Mouse (Mus musculus): ENCODE measurements at regions not wholly inside any gene's neighbourhood (a gene's known extent, or its start where the extent isn't known, plus 50 kb on each side); places are given as distances from the start of the nearest gene placed in this dataset.

DNA sequence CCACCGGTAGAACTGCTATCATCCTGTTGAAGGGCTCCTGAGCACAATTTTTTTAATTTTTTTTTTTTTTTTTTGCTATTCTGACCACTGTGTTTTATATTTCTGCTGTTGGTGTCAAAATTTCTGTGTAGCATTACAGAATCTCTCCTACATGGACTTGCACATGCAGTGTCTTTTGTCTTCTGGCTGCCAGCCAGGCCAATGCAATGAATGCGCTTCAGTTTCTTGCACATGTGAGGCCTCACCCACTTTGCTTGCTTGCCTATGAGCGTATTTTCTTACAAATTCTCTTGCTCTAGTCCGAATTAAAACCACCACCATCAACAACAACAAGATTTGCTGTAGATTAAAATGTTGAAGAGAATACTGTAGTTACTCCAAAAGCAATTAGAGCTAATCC lies 213.2 kb upstream of the P2ry1 start:
- Histone ChIP-seq H3K9me3 (replicated peaks; ENCODE audit: control insufficient read depth, low read length) (no peaks in the 10 kb centered on the region), H3K4me1 (ENCODE audit: control insufficient read depth, insufficient read depth, low read length) (peaks cover 2% of the 10 kb centered on the region; the same call in 1 of the 2 replicates), H3K27ac (ENCODE audit: low read length) (no peak overlapping the region), H3K4me2 (ENCODE audit: low read depth, low read length) (no peak overlapping the region), H3K9ac (ENCODE audit: low read length) (no peak overlapping the region), H3K4me3 (ENCODE audit: low read length) (no peak overlapping the region), H3K27me3 (ENCODE audit: control insufficient read depth, insufficient read depth, low read length) (no peaks in the 10 kb centered on the region), H3K36me3 (ENCODE audit: control insufficient read depth, insufficient read depth) (no peaks in the 10 kb centered on the region)
- no peak for ATAC-seq (replicated peaks; ENCODE audit: extremely low read depth, insufficient read depth, low FRiP score)
- WGBS, result 70% methylated on average over 4 of the region's 4 CpGs

DNA sequence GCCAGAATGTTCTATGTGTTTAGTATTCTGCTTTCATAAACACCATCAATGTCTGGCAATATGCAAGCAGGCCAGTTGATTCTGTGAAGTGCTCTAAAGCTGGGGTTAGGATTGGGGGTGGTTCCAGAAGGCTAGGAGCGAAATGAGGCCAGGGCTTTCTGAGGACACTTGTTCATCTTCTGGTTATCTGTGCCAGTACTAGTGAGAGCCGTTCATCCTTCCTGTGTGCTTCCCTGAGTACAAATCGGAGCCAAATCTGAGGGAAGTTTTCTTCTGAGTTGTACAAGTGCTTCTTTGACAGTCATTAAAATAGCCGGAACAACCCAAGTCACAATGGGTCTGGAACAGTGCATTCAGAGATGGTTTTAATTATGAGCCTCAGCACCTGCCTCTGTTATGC lies 210.4 kb upstream of the P2ry1 start:
- no peak overlapping the region for H3K4me2 ChIP-seq (ENCODE audit: low read depth, low read length)
- H3K36me3 ChIP-seq (ENCODE audit: control insufficient read depth, insufficient read depth), result no peaks in the 10 kb centered on the region
- H3K9ac ChIP-seq (ENCODE audit: low read length), result no peak overlapping the region
- H3K27ac ChIP-seq (ENCODE audit: low read length), result no peak overlapping the region
- no peaks in the 10 kb centered on the region for H3K27me3 ChIP-seq (ENCODE audit: control insufficient read depth, insufficient read depth, low read length)
- H3K4me3 ChIP-seq (ENCODE audit: low read length), result no peak overlapping the region
- 65% methylated on average over 4 of the region's 4 CpGs for WGBS
- no peaks in the 10 kb centered on the region for H3K4me1 ChIP-seq (ENCODE audit: control insufficient read depth, insufficient read depth, low read length)
- ATAC-seq (replicated peaks; ENCODE audit: extremely low read depth, insufficient read depth, low FRiP score), result no peak
- H3K9me3 ChIP-seq (replicated peaks; ENCODE audit: control insufficient read depth, low read length), result no peaks in the 10 kb centered on the region

DNA sequence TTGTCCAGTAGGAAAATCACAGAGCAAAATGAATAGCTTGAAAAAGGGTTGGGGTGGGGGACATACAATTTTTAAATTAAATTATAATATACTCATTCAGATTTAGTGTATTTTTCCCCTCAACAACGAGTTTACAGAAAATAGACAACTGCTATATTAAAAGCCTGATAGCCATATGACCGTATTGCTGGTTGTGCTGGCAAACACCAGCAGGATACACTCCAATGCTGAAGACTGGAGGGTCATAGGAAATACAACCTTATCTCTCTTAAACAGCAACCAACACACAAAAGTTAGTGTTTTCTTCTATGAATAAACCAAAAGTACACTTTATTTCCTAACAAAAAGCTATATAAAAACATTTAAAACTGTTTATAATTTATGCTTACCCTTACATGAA lies 206.4 kb upstream of the P2ry1 start:
- no peaks in the 10 kb centered on the region for H3K36me3 ChIP-seq (ENCODE audit: control insufficient read depth, insufficient read depth)
- H3K4me2 ChIP-seq (ENCODE audit: low read depth, low read length), result no peak overlapping the region
- no peaks in the 10 kb centered on the region for H3K27me3 ChIP-seq (ENCODE audit: control insufficient read depth, insufficient read depth, low read length)
- ATAC-seq (replicated peaks; ENCODE audit: extremely low read depth, insufficient read depth, low FRiP score), result no peak
- H3K9ac ChIP-seq (ENCODE audit: low read length), result no peak overlapping the region
- no peaks in the 10 kb centered on the region for H3K9me3 ChIP-seq (replicated peaks; ENCODE audit: control insufficient read depth, low read length)
- 0 out of 2 replicates have a peak, but pooled peaks cover 2% of the 10 kb centered on the region for H3K4me1 ChIP-seq (ENCODE audit: control insufficient read depth, insufficient read depth, low read length)
- 79% methylated on average over 2 of the region's 2 CpGs for WGBS
- H3K27ac ChIP-seq (ENCODE audit: low read length), result no peak overlapping the region
- no peak overlapping the region for H3K4me3 ChIP-seq (ENCODE audit: low read length)

DNA sequence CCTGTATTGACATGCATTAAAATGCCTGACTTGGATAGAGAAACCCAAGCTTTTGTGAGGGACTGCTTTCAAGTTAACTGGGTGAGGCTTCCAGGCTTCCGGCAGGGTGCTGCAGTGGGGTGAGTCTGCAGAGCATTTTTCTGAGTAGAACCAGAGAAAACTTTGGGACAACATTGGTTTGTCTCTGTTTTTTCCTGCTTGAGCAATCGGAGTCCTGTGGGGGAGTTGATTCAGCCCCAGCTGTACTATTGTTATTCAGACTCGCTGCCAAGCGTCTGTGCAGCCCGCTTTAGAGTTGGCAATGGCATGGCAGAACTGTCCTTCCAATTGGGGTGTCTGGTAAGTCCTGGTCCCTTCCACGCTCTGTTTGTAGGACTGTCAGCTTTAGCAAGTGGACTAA lies 204.8 kb upstream of the P2ry1 start:
- Histone ChIP-seq H3K9me3 (replicated peaks; ENCODE audit: control insufficient read depth, low read length) (no peaks in the 10 kb centered on the region), H3K27ac (ENCODE audit: low read length) (no peak overlapping the region), H3K4me3 (ENCODE audit: low read length) (no peak overlapping the region), H3K4me1 (ENCODE audit: control insufficient read depth, insufficient read depth, low read length) (0 out of 2 replicates have a peak, but pooled peaks cover 2% of the 10 kb centered on the region), H3K36me3 (ENCODE audit: control insufficient read depth, insufficient read depth) (no peaks in the 10 kb centered on the region), H3K9ac (ENCODE audit: low read length) (no peak overlapping the region), H3K27me3 (ENCODE audit: control insufficient read depth, insufficient read depth, low read length) (no peaks in the 10 kb centered on the region), H3K4me2 (ENCODE audit: low read depth, low read length) (no peak overlapping the region)
- 64% methylated on average over 6 of the region's 6 CpGs for WGBS
- no peak for ATAC-seq (replicated peaks; ENCODE audit: extremely low read depth, insufficient read depth, low FRiP score)

DNA sequence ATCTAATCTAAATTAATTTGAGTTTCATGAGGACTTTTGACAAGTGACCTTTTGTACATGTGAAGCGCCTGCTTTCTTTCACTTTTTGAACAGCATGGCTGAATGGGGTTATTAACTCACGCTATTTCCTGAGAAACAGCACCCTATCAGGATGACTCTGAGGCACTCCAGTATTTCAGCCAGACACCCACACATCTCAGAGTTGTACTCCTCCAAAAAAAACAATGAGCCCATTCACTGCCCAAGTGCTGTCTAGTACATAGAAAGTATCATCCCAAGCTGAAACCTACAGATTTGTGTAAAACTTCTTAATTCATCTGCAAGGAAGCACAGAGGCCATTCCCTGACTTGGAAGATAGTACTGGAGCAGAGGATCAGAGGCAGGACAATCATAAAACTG lies 204.1 kb upstream of the P2ry1 start:
- 61% methylated on average over 2 of the region's 2 CpGs for WGBS
- Histone ChIP-seq H3K4me3 (ENCODE audit: low read length) (no peak overlapping the region), H3K27ac (ENCODE audit: low read length) (no peak overlapping the region), H3K36me3 (ENCODE audit: control insufficient read depth, insufficient read depth) (no peaks in the 10 kb centered on the region), H3K4me1 (ENCODE audit: control insufficient read depth, insufficient read depth, low read length) (0 out of 2 replicates have a peak, but pooled peaks cover 2% of the 10 kb centered on the region), H3K9ac (ENCODE audit: low read length) (no peak overlapping the region), H3K4me2 (ENCODE audit: low read depth, low read length) (no peak overlapping the region), H3K9me3 (replicated peaks; ENCODE audit: control insufficient read depth, low read length) (no peaks in the 10 kb centered on the region), H3K27me3 (ENCODE audit: control insufficient read depth, insufficient read depth, low read length) (no peaks in the 10 kb centered on the region)
- ATAC-seq (replicated peaks; ENCODE audit: extremely low read depth, insufficient read depth, low FRiP score), result no peak

DNA sequence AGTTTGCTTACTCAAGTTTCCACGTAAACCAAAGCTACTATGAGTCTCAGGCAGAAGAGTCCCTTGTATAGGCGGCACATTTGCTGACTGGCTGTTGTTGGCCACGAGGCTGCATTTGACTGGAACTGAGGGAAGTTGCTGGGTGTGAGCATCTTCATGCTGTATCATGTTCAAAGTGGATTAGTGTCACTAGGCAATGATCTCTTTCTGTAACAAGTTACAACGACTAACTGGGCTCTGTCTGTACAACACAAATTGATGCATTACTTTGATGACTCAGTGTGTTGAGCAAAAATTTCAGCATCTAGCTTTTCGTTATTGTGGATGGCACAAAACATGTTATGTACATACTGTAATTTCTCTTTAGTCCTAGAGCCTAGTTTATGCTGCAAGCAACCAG lies 203.7 kb upstream of the P2ry1 start:
- no peak overlapping the region for H3K9ac ChIP-seq (ENCODE audit: low read length)
- no peak for ATAC-seq (replicated peaks; ENCODE audit: extremely low read depth, insufficient read depth, low FRiP score)
- H3K9me3 ChIP-seq (replicated peaks; ENCODE audit: control insufficient read depth, low read length), result no peaks in the 10 kb centered on the region
- no peaks in the 10 kb centered on the region for H3K36me3 ChIP-seq (ENCODE audit: control insufficient read depth, insufficient read depth)
- 0 out of 2 replicates have a peak, but pooled peaks cover 2% of the 10 kb centered on the region for H3K4me1 ChIP-seq (ENCODE audit: control insufficient read depth, insufficient read depth, low read length)
- WGBS, result 81% methylated on average over 5 of the region's 5 CpGs
- no peak overlapping the region for H3K4me3 ChIP-seq (ENCODE audit: low read length)
- no peak overlapping the region for H3K4me2 ChIP-seq (ENCODE audit: low read depth, low read length)
- H3K27ac ChIP-seq (ENCODE audit: low read length), result no peak overlapping the region
- no peaks in the 10 kb centered on the region for H3K27me3 ChIP-seq (ENCODE audit: control insufficient read depth, insufficient read depth, low read length)

DNA sequence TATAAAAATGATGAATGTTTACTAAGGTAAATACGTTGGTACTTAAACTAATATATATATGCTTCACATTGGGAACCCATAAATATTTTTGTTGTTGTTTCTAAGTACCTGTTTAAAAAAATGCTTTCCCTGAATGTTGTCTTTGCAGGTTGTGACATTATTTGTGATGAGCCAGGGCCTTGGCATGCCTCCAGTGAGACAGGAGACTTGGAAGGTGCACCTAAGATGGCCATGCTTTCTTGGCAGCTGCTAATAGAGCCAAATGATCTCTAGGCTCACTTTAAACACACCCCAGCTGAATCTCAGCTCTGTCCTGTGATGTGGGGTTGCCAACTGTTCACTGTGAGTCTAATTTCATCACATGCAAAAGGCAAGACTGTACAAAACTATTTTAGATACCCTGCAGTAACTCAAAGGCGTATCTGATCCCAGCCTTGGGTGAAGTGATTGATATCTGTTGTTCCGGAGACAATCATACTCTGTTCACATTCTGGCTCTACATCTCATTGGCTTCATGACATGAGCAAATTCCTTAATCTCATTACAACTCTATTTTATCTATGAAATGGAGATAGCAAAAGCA lies 197.8 kb upstream of the P2ry1 start:
- no peaks in the 10 kb centered on the region for H3K9me3 ChIP-seq (replicated peaks; ENCODE audit: control insufficient read depth, low read length)
- H3K4me3 ChIP-seq (ENCODE audit: low read length), result no peak overlapping the region
- H3K27me3 ChIP-seq (ENCODE audit: control insufficient read depth, insufficient read depth, low read length), result no peaks in the 10 kb centered on the region
- H3K27ac ChIP-seq (ENCODE audit: low read length), result no peak overlapping the region
- H3K4me1 ChIP-seq (ENCODE audit: control insufficient read depth, insufficient read depth, low read length), result no peaks in the 10 kb centered on the region
- H3K36me3 ChIP-seq (ENCODE audit: control insufficient read depth, insufficient read depth), result no peaks in the 10 kb centered on the region
- no peak overlapping the region for H3K4me2 ChIP-seq (ENCODE audit: low read depth, low read length)
- no peak for ATAC-seq (replicated peaks; ENCODE audit: extremely low read depth, insufficient read depth, low FRiP score)
- H3K9ac ChIP-seq (ENCODE audit: low read length), result no peak overlapping the region
- WGBS, result 77% methylated on average over 3 of the region's 3 CpGs

DNA sequence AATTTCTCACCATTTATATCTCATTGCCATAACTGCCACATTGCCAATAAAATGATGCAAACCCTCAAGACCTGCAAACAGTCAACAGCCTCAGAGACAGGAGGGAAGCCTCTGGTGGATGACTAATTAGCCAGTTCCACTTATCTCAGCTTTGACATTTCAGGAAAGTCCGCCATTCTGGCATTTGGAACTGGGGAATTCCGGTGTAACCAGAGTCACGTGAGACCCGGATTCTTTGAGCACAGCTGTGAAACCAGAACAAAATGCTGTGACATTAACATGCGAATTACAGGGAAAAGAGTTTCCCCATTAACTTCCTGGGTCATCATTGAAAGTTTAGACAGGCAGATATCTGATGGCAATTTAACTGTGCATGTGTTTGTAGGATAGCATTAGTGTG lies 190.7 kb upstream of the P2ry1 start:
- 45% methylated on average over 5 of the region's 5 CpGs for WGBS
- no peak overlapping the region for H3K27ac ChIP-seq (ENCODE audit: low read length)
- no peak overlapping the region for H3K4me2 ChIP-seq (ENCODE audit: low read depth, low read length)

DNA sequence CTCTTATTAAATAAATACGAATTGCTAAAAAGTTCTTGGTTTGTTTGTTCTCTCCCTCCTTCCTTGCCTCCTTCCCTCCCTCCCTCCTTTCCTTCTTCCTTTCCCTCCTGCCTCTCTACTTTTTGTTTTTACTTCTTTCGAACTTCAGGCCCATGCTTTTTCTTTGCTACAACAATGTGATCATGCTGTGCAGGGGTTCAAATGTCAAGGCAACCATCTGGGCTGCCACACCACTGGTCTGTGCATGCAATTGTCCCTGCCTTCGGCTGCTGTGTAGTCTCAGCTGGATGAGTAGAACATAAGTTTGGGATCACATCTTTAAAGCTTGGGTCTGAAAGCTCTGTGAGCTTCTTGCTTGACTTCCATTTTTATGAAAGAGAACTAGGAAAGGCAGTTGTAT lies 189.1 kb upstream of the P2ry1 start:
- H3K27ac ChIP-seq (ENCODE audit: low read length), result no peak overlapping the region
- H3K36me3 ChIP-seq (ENCODE audit: control insufficient read depth, insufficient read depth), result no peaks in the 10 kb centered on the region
- no peak overlapping the region for H3K4me3 ChIP-seq (ENCODE audit: low read length)
- H3K9ac ChIP-seq (ENCODE audit: low read length), result no peak overlapping the region
- no peaks in the 10 kb centered on the region for H3K27me3 ChIP-seq (ENCODE audit: control insufficient read depth, insufficient read depth, low read length)
- ATAC-seq (replicated peaks; ENCODE audit: extremely low read depth, insufficient read depth, low FRiP score), result no peak
- 71% methylated on average over 3 of the region's 3 CpGs for WGBS
- H3K9me3 ChIP-seq (replicated peaks; ENCODE audit: control insufficient read depth, low read length), result no peaks in the 10 kb centered on the region
- no peaks in the 10 kb centered on the region for H3K4me1 ChIP-seq (ENCODE audit: control insufficient read depth, insufficient read depth, low read length)
- no peak overlapping the region for H3K4me2 ChIP-seq (ENCODE audit: low read depth, low read length)

More for the DNA sequence above, 190.7 kb upstream of the P2ry1 start:
- no peaks in the 10 kb centered on the region for H3K4me1 ChIP-seq (ENCODE audit: control insufficient read depth, insufficient read depth, low read length)
- H3K4me3 ChIP-seq (ENCODE audit: low read length), result no peak overlapping the region
- ATAC-seq (replicated peaks; ENCODE audit: extremely low read depth, insufficient read depth, low FRiP score), result no peak
- no peaks in the 10 kb centered on the region for H3K27me3 ChIP-seq (ENCODE audit: control insufficient read depth, insufficient read depth, low read length)
- no peaks in the 10 kb centered on the region for H3K9me3 ChIP-seq (replicated peaks; ENCODE audit: control insufficient read depth, low read length)
- no peaks in the 10 kb centered on the region for H3K36me3 ChIP-seq (ENCODE audit: control insufficient read depth, insufficient read depth)
- H3K9ac ChIP-seq (ENCODE audit: low read length), result no peak overlapping the region

Measured in heart, embryonic 16.5 days (tissue).